39 mouse cellular contexts compared by ENCODE assay signal in genomic region chr16:58662287-58662791, GRCm38 (mm10). TPM values are rescaled to one million over a fixed set of nuclear protein-coding genes. Genes with fewer than 3 reads are reported as not detected.
DNase-seq lines count a peak whose midpoint lies in the region; ATAC-seq and TF ChIP-seq lines count a peak whose summit lies in the region.
"Had no signal": no experiment of that assay in that cellular context is flagged by ENCODE, and none has a peak within 500 bp of the region (broad histone marks: within the 10 kb centered on the region; RNA-seq: fewer than 3 reads in every experiment).

No protein-coding gene starts in this region.

- no peaks in the 10 kb centered on the region for H3K9me3 ChIP-seq in erythroblast, embryonic 14.5 days (ENCODE audit: control insufficient read depth, low read length)
- H3K9me3 ChIP-seq in kidney, embryonic 14.5 days (ENCODE audit: control insufficient read depth, low read length), result no peaks in the 10 kb centered on the region
- no peaks in the 10 kb centered on the region for H3K9me3 ChIP-seq in liver, embryonic 12.5 days (replicated peaks)
- H3K9me3 ChIP-seq in liver, postnatal 0 days (ENCODE audit: low read length), result no peaks in the 10 kb centered on the region
- H3K9me3 ChIP-seq: G1E; hindbrain, embryonic 15.5 days; limb, embryonic 12.5 days; midbrain, embryonic 10.5 days; neural tube, embryonic 12.5 days had no signal

- H3K4me3 ChIP-seq in erythroblast, embryonic 14.5 days (replicated peaks), result peak overlapping the region; percentile 61
- H3K4me3 ChIP-seq in kidney, adult 2 months (ENCODE audit: insufficient read depth, low read depth, low read length), result no peak overlapping the region
- no peak overlapping the region for H3K4me3 ChIP-seq in kidney, embryonic 14.5 days (ENCODE audit: low read length)
- peak overlapping the region; percentile 27 for H3K4me3 ChIP-seq in liver, embryonic 12.5 days
- H3K4me3 ChIP-seq in liver, postnatal 0 days (ENCODE audit: low read depth, low read length), result peak overlapping the region; percentile 14; the same call in 1 of the 2 replicates
- H3K4me3 ChIP-seq in left cerebral cortex, adult 2 months, result no peak overlapping the region
- H3K4me3 ChIP-seq: heart, adult 2 months; hindbrain, embryonic 15.5 days; limb, embryonic 12.5 days; midbrain, embryonic 10.5 days; neural tube, embryonic 12.5 days had no signal

- no peak for TF ChIP-seq CTCF in kidney, adult 2 months (conservative IDR thresholded peaks at IDR 0.05; ENCODE audit: insufficient read depth, insufficient read length, low read depth, low read length)
- no peak for TF ChIP-seq CTCF in liver, postnatal 0 days (IDR thresholded peaks at IDR 0.05; ENCODE audit: low read depth)
- no peak for TF ChIP-seq CTCF in left cerebral cortex, adult 2 months (IDR thresholded peaks at IDR 0.05)

- H3K9ac ChIP-seq in kidney, embryonic 14.5 days (ENCODE audit: low read depth, low read length), result no peak overlapping the region
- H3K9ac ChIP-seq in liver, embryonic 12.5 days, result peak overlapping the region; percentile 67
- H3K9ac ChIP-seq in liver, postnatal 0 days (replicated peaks), result no peak overlapping the region; the same call in 1 of the 2 replicates
- H3K9ac ChIP-seq: hindbrain, embryonic 15.5 days; limb, embryonic 12.5 days; neural tube, embryonic 12.5 days had no signal

- no peaks in the 10 kb centered on the region for H3K27me3 ChIP-seq in erythroblast, embryonic 14.5 days (ENCODE audit: control insufficient read depth)
- no peaks in the 10 kb centered on the region for H3K27me3 ChIP-seq in kidney, adult 2 months (replicated peaks; ENCODE audit: control insufficient read depth, insufficient read depth, low read length)
- no peaks in the 10 kb centered on the region for H3K27me3 ChIP-seq in kidney, embryonic 14.5 days (ENCODE audit: control insufficient read depth, insufficient read depth, low read length)
- H3K27me3 ChIP-seq in liver, embryonic 12.5 days (replicated peaks), result no peaks in the 10 kb centered on the region
- H3K27me3 ChIP-seq in liver, postnatal 0 days (ENCODE audit: insufficient read depth, low read length), result no peaks in the 10 kb centered on the region
- H3K27me3 ChIP-seq: hindbrain, embryonic 15.5 days; limb, embryonic 12.5 days; neural tube, embryonic 12.5 days had no signal

- peak; percentile 17 for DNase-seq in kidney, adult 2 months
- DNase-seq in liver, postnatal 0 days, result no peak
- no peak for DNase-seq in left cerebral cortex, adult 2 months (ENCODE audit: extremely low spot score in 1 of 2, low spot score in 2 of 2)
- DNase-seq in spleen, adult 12 weeks (ENCODE audit: low spot score), result no peak
- DNase-seq: adrenal gland, postnatal 10 days; cerebellum, adult 11 months; cerebellum, adult 9-10 months; cerebellum, postnatal 36 days; heart, adult 2 months; kidney, adult 8-10 months; kidney, postnatal 10 days; layer of hippocampus, adult 9-11 months; lung, adult 2 months; lung, postnatal 10 days had no signal

- peaks cover 100% of the 10 kb centered on the region for H3K4me1 ChIP-seq in erythroblast, embryonic 14.5 days (ENCODE audit: control insufficient read depth)
- H3K4me1 ChIP-seq in kidney, adult 2 months (ENCODE audit: control insufficient read depth, insufficient read depth, low read length), result no peaks in the 10 kb centered on the region
- no peaks in the 10 kb centered on the region for H3K4me1 ChIP-seq in kidney, embryonic 14.5 days (ENCODE audit: control insufficient read depth, insufficient read depth, low read length)
- peaks cover 97% of the 10 kb centered on the region for H3K4me1 ChIP-seq in liver, embryonic 12.5 days
- H3K4me1 ChIP-seq in liver, postnatal 0 days (ENCODE audit: insufficient read depth), result peaks cover 43% of the 10 kb centered on the region
- H3K4me1 ChIP-seq: hindbrain, embryonic 15.5 days; limb, embryonic 12.5 days; midbrain, embryonic 10.5 days; neural tube, embryonic 12.5 days had no signal

- H3K36me3 ChIP-seq in erythroblast, embryonic 14.5 days (ENCODE audit: control insufficient read depth), result peaks cover 44% of the 10 kb centered on the region
- H3K36me3 ChIP-seq in kidney, adult 2 months (ENCODE audit: control insufficient read depth, insufficient read depth, low read length), result no peaks in the 10 kb centered on the region
- H3K36me3 ChIP-seq in kidney, embryonic 14.5 days (ENCODE audit: control insufficient read depth, insufficient read depth, low read length), result no peaks in the 10 kb centered on the region
- H3K36me3 ChIP-seq in liver, embryonic 12.5 days, result no peaks in the 10 kb centered on the region
- H3K36me3 ChIP-seq in liver, postnatal 0 days (replicated peaks; ENCODE audit: insufficient read depth, low read length), result no peaks in the 10 kb centered on the region
- H3K36me3 ChIP-seq: G1E; hindbrain, embryonic 15.5 days; limb, embryonic 12.5 days; midbrain, embryonic 10.5 days; neural tube, embryonic 12.5 days had no signal

- no peak overlapping the region for H3K4me2 ChIP-seq in kidney, embryonic 14.5 days (replicated peaks; ENCODE audit: low read depth, low read length)
- peak overlapping the region; percentile 61 for H3K4me2 ChIP-seq in liver, embryonic 12.5 days
- H3K4me2 ChIP-seq in liver, postnatal 0 days (ENCODE audit: low read depth, low read length), result peak overlapping the region; percentile 58
- H3K4me2 ChIP-seq: hindbrain, embryonic 15.5 days; limb, embryonic 12.5 days; neural tube, embryonic 12.5 days had no signal

- intact Hi-C loops in left cerebral cortex, adult 2 months (cut with DNase I), result loop anchor here (5.0 kb wide), 3 partner anchors 200 to 1030 kb away; no protein-coding TSS in a partner anchor

- ATAC-seq in erythroblast, adult 5-6 weeks (replicated peaks; ENCODE audit: low FRiP score, poor library complexity, severe bottlenecking), result no peak
- ATAC-seq in kidney, embryonic 14.5 days (ENCODE audit: low FRiP score, low TSS enrichment), result no peak
- ATAC-seq in liver, embryonic 12.5 days, result no peak
- ATAC-seq in liver, postnatal 0 days, result peak; percentile 66
- ATAC-seq: Patski had no signal

- no peak for TF ChIP-seq EP300 in liver, postnatal 0 days (IDR thresholded peaks at IDR 0.05; ENCODE audit: low read depth)

- H3K27ac ChIP-seq in kidney, adult 2 months (ENCODE audit: insufficient read depth, low read depth, low read length), result no peak overlapping the region
- no peak overlapping the region for H3K27ac ChIP-seq in kidney, embryonic 14.5 days (ENCODE audit: low read depth, low read length)
- peak overlapping the region; percentile 100 for H3K27ac ChIP-seq in liver, embryonic 12.5 days
- peak overlapping the region; percentile 91 for H3K27ac ChIP-seq in liver, postnatal 0 days (ENCODE audit: low read depth)
- H3K27ac ChIP-seq in left cerebral cortex, adult 2 months, result no peak overlapping the region
- H3K27ac ChIP-seq: heart, adult 2 months; hindbrain, embryonic 15.5 days; limb, embryonic 12.5 days; macrophage; midbrain, embryonic 10.5 days; neural tube, embryonic 12.5 days had no signal

- no peak for TF ChIP-seq POLR2A in kidney, adult 2 months (IDR thresholded peaks at IDR 0.05; ENCODE audit: low read depth, low read length)

RNA-seq across cellular contexts. Expression of gene Cpox, which starts 7.8 kb away (rescaled TPM):
- polyA plus RNA-seq in erythroblast, embryonic 14.5 days (2012), result 45.0 and 55.5 TPM in 2 replicates
- 410 and 442 TPM in 2 replicates for total RNA-seq in erythroblast, adult 5-6 weeks (2015; ENCODE audit: low replicate concordance)
- total RNA-seq in erythroblast, adult 5-6 weeks (2017; ENCODE audit: low replicate concordance), result 412 and 476 TPM in 2 replicates
- polyA plus RNA-seq in kidney, adult 2 months (2012; rRNA removed), result 27.7 and 29.8 TPM in 2 replicates
- 22.3 and 29.6 TPM in 2 replicates for polyA plus RNA-seq in kidney, embryonic 14.5 days (2014; fragmentation: Nextera tagmentation; extraction: Ambion mirVana)
- polyA plus RNA-seq in liver, embryonic 12.5 days (2016; fragmentation: Nextera tagmentation; extraction: Ambion mirVana), result 692 and 703 TPM in 2 replicates
- polyA plus RNA-seq in liver, postnatal 0 days (2015; fragmentation: Nextera tagmentation; extraction: Ambion mirVana), result 178 and 189 TPM in 2 replicates
- total RNA-seq in left cerebral cortex, adult 2 months (2021), result 10 to 100 TPM; 35.5 to 37.5 TPM

RNA-seq across cellular contexts. Expression of gene E330017A01Rik, which starts 23.8 kb away (rescaled TPM):
- polyA plus RNA-seq in erythroblast, embryonic 14.5 days (2012), result 0.04 TPM in 1 of 2 replicates, not detected in the other
- not detected in 2 replicates for total RNA-seq in erythroblast, adult 5-6 weeks (2015; ENCODE audit: low replicate concordance)
- total RNA-seq in erythroblast, adult 5-6 weeks (2017; ENCODE audit: low replicate concordance), result not detected in 2 replicates
- not detected in 2 replicates for polyA plus RNA-seq in kidney, adult 2 months (2012; rRNA removed)
- polyA plus RNA-seq in kidney, embryonic 14.5 days (2014; fragmentation: Nextera tagmentation; extraction: Ambion mirVana), result 0.17 and 0.39 TPM in 2 replicates
- not detected in 2 replicates for polyA plus RNA-seq in liver, embryonic 12.5 days (2016; fragmentation: Nextera tagmentation; extraction: Ambion mirVana)
- not detected in 2 replicates for polyA plus RNA-seq in liver, postnatal 0 days (2015; fragmentation: Nextera tagmentation; extraction: Ambion mirVana)
- total RNA-seq in left cerebral cortex, adult 2 months (2021), result not detected
- total RNA-seq: adrenal gland, postnatal 10 days; gastrocnemius, adult 8-10 months; gastrocnemius, postnatal 4 days; heart, adult 2 months; hematopoietic stem cell, adult 5-6 weeks; left cerebral cortex, adult 18-20 months; left cerebral cortex, postnatal 25 days had no signal
- polyA plus RNA-seq: embryonic facial prominence, embryonic 11.5 days; forebrain, embryonic 11.5 days; forebrain, embryonic 16.5 days; G1E; heart, adult 2 months; heart, embryonic 16.5 days; inflammation-experienced regulatory T-cells, adult 6 months; large intestine, adult 2 months; limb, embryonic 12.5 days; lung, adult 2 months; macrophage; midbrain, embryonic 10.5 days; midbrain, embryonic 16.5 days; Patski; stomach, embryonic 14.5 days had no signal

RNA-seq across cellular contexts. Expression of gene Gm813, which starts 45.6 kb away (rescaled TPM):
- polyA plus RNA-seq in erythroblast, embryonic 14.5 days (2012), result not detected in 2 replicates
- not detected in 2 replicates for total RNA-seq in erythroblast, adult 5-6 weeks (2015; ENCODE audit: low replicate concordance)
- total RNA-seq in erythroblast, adult 5-6 weeks (2017; ENCODE audit: low replicate concordance), result not detected in 2 replicates
- polyA plus RNA-seq in kidney, adult 2 months (2012; rRNA removed), result not detected in 2 replicates
- polyA plus RNA-seq in kidney, embryonic 14.5 days (2014; fragmentation: Nextera tagmentation; extraction: Ambion mirVana), result not detected in 2 replicates
- not detected in 2 replicates for polyA plus RNA-seq in liver, embryonic 12.5 days (2016; fragmentation: Nextera tagmentation; extraction: Ambion mirVana)
- not detected in 2 replicates for polyA plus RNA-seq in liver, postnatal 0 days (2015; fragmentation: Nextera tagmentation; extraction: Ambion mirVana)
- total RNA-seq in left cerebral cortex, adult 2 months (2021), result not detected
- total RNA-seq: adrenal gland, postnatal 10 days; gastrocnemius, adult 8-10 months; gastrocnemius, postnatal 4 days; heart, adult 2 months; hematopoietic stem cell, adult 5-6 weeks; left cerebral cortex, adult 18-20 months; left cerebral cortex, postnatal 25 days had no signal
- polyA plus RNA-seq: embryonic facial prominence, embryonic 11.5 days; forebrain, embryonic 11.5 days; forebrain, embryonic 16.5 days; G1E; heart, adult 2 months; heart, embryonic 16.5 days; hindbrain, embryonic 15.5 days; inflammation-experienced regulatory T-cells, adult 6 months; large intestine, adult 2 months; limb, embryonic 12.5 days; lung, adult 2 months; macrophage; midbrain, embryonic 10.5 days; midbrain, embryonic 16.5 days; neural tube, embryonic 12.5 days; Patski; stomach, embryonic 14.5 days; testis, adult 2 months had no signal

RNA-seq across cellular contexts. Expression of gene Gpr15, which starts 56.5 kb away (rescaled TPM):
- polyA plus RNA-seq in erythroblast, embryonic 14.5 days (2012), result not detected in 2 replicates
- total RNA-seq in erythroblast, adult 5-6 weeks (2015; ENCODE audit: low replicate concordance), result not detected in 2 replicates
- total RNA-seq in erythroblast, adult 5-6 weeks (2017; ENCODE audit: low replicate concordance), result not detected in 2 replicates
- 0.08 and 0.09 TPM in 2 replicates for polyA plus RNA-seq in kidney, adult 2 months (2012; rRNA removed)
- polyA plus RNA-seq in kidney, embryonic 14.5 days (2014; fragmentation: Nextera tagmentation; extraction: Ambion mirVana), result 0.11 TPM in 1 of 2 replicates, not detected in the other
- polyA plus RNA-seq in liver, embryonic 12.5 days (2016; fragmentation: Nextera tagmentation; extraction: Ambion mirVana), result not detected in 2 replicates
- 0.11 TPM in 1 of 2 replicates, not detected in the other for polyA plus RNA-seq in liver, postnatal 0 days (2015; fragmentation: Nextera tagmentation; extraction: Ambion mirVana)
- not detected for total RNA-seq in left cerebral cortex, adult 2 months (2021)
- total RNA-seq: adrenal gland, postnatal 10 days; gastrocnemius, adult 8-10 months; gastrocnemius, postnatal 4 days; heart, adult 2 months; hematopoietic stem cell, adult 5-6 weeks; left cerebral cortex, adult 18-20 months; left cerebral cortex, postnatal 25 days had no signal
- polyA plus RNA-seq: embryonic facial prominence, embryonic 11.5 days; forebrain, embryonic 11.5 days; forebrain, embryonic 16.5 days; G1E; hindbrain, embryonic 15.5 days; limb, embryonic 12.5 days; macrophage; neural tube, embryonic 12.5 days; Patski; stomach, embryonic 14.5 days had no signal

Comparison
In these comparisons a context has a peak if more than half of its experiments do, and no peak if none do; other contexts are left out.
1. H3K4me3 ChIP-seq: peak in erythroblast, embryonic 14.5 days (single experiment), liver, embryonic 12.5 days (single experiment) and liver, postnatal 0 days (single experiment); none in kidney, adult 2 months (single experiment), kidney, embryonic 14.5 days (single experiment) and left cerebral cortex, adult 2 months (single experiment).
2. H3K27ac ChIP-seq: peak in liver, embryonic 12.5 days (single experiment) and liver, postnatal 0 days (single experiment); none in kidney, adult 2 months (single experiment), kidney, embryonic 14.5 days (single experiment) and left cerebral cortex, adult 2 months (single experiment).